Comparison of ENCODE assay signal across 1 mouse cellular context in the genomic region with DNA sequence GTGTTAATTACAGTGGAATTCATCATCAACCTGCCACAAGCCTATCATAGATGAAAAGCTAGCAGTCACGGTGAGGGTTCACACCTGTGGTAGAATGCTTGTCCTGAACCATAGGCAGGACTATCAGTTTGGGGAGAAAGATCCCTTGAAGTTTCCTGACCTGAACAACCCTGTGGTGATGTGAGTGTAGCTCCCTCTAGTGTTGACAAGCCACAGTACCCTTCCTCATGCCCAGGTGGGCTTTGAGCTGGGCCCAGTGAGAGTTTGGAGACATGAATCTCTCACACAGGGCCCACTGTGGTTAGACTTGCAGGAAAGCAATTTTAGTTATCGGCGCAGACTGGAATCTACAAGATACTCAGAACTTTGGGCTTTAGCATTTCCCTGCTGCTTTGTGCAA.
TF ChIP-seq lines count a peak whose summit lies in the region.

No protein-coding gene starts in this region.

TF ChIP-seq in CH12.LX, 34 proteins besides CTCF, POLR2A, EP300 and RAD21 (continued from another document):
- TF ChIP-seq MYC (IDR thresholded peaks at IDR 0.05; ENCODE audit: low read depth, low read length) = 0 out of 2 replicates have a peak, but pooled peaks have one; percentile 33
- no peak for TF ChIP-seq JUN (IDR thresholded peaks at IDR 0.05; ENCODE audit: insufficient read depth, low read depth, low read length)
- no peak for TF ChIP-seq MAFK (IDR thresholded peaks at IDR 0.05; ENCODE audit: insufficient replicate concordance, low read length)
- TF ChIP-seq NRF1 (IDR thresholded peaks at IDR 0.05; ENCODE audit: low read depth, low read length) = no peak
- no peak for TF ChIP-seq ZMIZ1 (IDR thresholded peaks at IDR 0.05; ENCODE audit: low read depth, low read length)
- TF ChIP-seq NELFE (IDR thresholded peaks at IDR 0.05; ENCODE audit: low read depth, low read length) = no peak
